Mouse (Mus musculus): Measurements from ENCODE around the gene Olfr91.

The Olfr91 gene

GRCm38 (mm10) chr17:37061435-37061834, 36.6 kb downstream of the Olfr91 start:
- no peak for DNase-seq (ENCODE audit: low read depth, low spot score)

- no peak for DNase-seq (ENCODE audit: low read depth, low spot score)
Measured at GRCm38 (mm10) chr17:37056957-37057356, 41.1 kb downstream of the Olfr91 start.

GRCm38 (mm10) chr17:37051745-37052144, 46.3 kb downstream of the Olfr91 start:
- no peak for DNase-seq (ENCODE audit: low read depth, low spot score)

- DNase-seq (ENCODE audit: low read depth, low spot score), result no peak
Measured at GRCm38 (mm10) chr17:37050876-37051275, 47.2 kb downstream of the Olfr91 start.

- no peak for DNase-seq (ENCODE audit: low read depth, low spot score)
Measured at GRCm38 (mm10) chr17:37050399-37050798, 47.7 kb downstream of the Olfr91 start.

GRCm38 (mm10) chr17:37049570-37050310, 48.3 kb downstream of the Olfr91 start:
- no peak for DNase-seq (ENCODE audit: low read depth, low spot score)

GRCm38 (mm10) chr17:37048383-37048782, 49.7 kb downstream of the Olfr91 start:
- no peak for DNase-seq (ENCODE audit: low read depth, low spot score)

GRCm38 (mm10) chr17:37047981-37048380, 50.1 kb downstream of the Olfr91 start:
- DNase-seq (ENCODE audit: low read depth, low spot score), result no peak

GRCm38 (mm10) chr17:37047332-37047976, 50.6 kb downstream of the Olfr91 start:
- no peak for DNase-seq (ENCODE audit: low read depth, low spot score)

- no peak for DNase-seq (ENCODE audit: low read depth, low spot score)
Measured at GRCm38 (mm10) chr17:37046312-37047112, 51.6 kb downstream of the Olfr91 start.

GRCm38 (mm10) chr17:37045611-37046311, 52.3 kb downstream of the Olfr91 start, which contains the start of gene Gabbr1:
Gene Gabbr1, plus strand, starts transcription at chr17:37045966.
- DNase-seq (ENCODE audit: low read depth, low spot score), result peak; percentile 81

GRCm38 (mm10) chr17:37044651-37045244, 53.3 kb downstream of the Olfr91 start:
- DNase-seq (ENCODE audit: low read depth, low spot score), result no peak
